Mouse (Mus musculus) cortical plate, adult 2 months (tissue): ENCODE results near the gene Gjb4.

Experiments
- CTCF ChIP-seq: fragments of 200-500 bp; IDR thresholded peaks from 2 replicates; pipeline ENCODE4 v1.5.1; 2011; ENCODE audit warnings: mild to moderate bottlenecking, control low read depth, low read length; ENCODE audit not compliant: insufficient read depth; ENCODE audit errors: extremely low read depth
- POLR2A ChIP-seq: fragments of 200-500 bp; IDR thresholded peaks from 2 replicates; pipeline ENCODE4 v1.6.1; 2011; ENCODE audit warnings: mild to moderate bottlenecking, low read length, control low read depth; ENCODE audit not compliant: insufficient read depth; ENCODE audit errors: extremely low read depth

DNA sequence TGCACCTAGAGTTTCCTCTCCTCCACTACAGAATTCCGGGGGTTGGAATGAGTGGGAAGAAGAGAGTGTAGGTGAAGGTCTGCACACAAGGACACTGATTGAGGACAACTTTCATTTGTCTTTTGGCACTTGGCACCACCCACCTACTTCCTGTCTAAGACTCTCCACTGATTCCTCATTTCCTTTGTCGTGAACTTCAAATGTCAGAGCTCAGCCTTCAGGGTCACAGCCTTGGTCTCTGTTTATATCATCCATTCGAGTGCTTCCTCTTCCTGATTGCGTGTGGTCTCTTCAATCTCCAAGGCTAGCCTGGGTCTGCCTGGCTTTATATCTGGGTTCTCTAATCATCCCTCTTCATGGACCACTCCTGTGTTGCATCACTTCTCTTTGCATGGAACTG, 41.7 kb upstream of the Gjb4 start:
- TF ChIP-seq POLR2A (no peak), CTCF (no peak)
